Mouse (Mus musculus) CH12.LX (cell line): ENCODE measurements around the gene Mlana. TPM values are rescaled to one million over a fixed set of nuclear protein-coding genes. Genes with fewer than 3 reads are reported as not detected.

Experiments
- DNase-seq: peaks from one replicate; pipeline ENCODE4 v3.0.0-alpha.2; 2013; ENCODE audit errors: extremely low read depth
- H3K27ac ChIP-seq: 2 replicates; pipeline ENCODE4 v1.5.1; 2012; ENCODE audit warnings: low read depth, mild to moderate bottlenecking, control low read depth, moderate library complexity; ENCODE audit not compliant: insufficient read depth
- H3K27me3 ChIP-seq: replicated peaks from 2 replicates; pipeline ENCODE3; 2012; ENCODE audit warnings: inconsistent platforms
- H3K36me3 ChIP-seq, 2 experiments: replicated peaks in 1 of 2; 2 replicates each; pipeline versions ENCODE3 to v1.6.1; 2012; ENCODE audit warnings: inconsistent platforms in 1 of 2, low read length in 1 of 2, mild to moderate bottlenecking in 1 of 2, mixed read lengths in 1 of 2, moderate library complexity in 1 of 2; ENCODE audit not compliant: control insufficient read depth in 1 of 2, insufficient read depth in 1 of 2
- H3K4me1 ChIP-seq, 2 experiments: 2 replicates each; pipeline ENCODE4 v1.6.1; 2012; ENCODE audit warnings: inconsistent platforms in 1 of 2, moderate library complexity in 1 of 2; ENCODE audit not compliant: insufficient read depth in 2 of 2, control insufficient read depth in 1 of 2
- H3K4me2 ChIP-seq: 2 replicates; pipeline ENCODE4 v1.6.1; 2012; ENCODE audit warnings: low read depth, mild to moderate bottlenecking, control low read depth; ENCODE audit not compliant: poor library complexity, insufficient read depth, severe bottlenecking
- H3K4me3 ChIP-seq, 3 experiments: fragments of 150-350 bp in 1 of 3; sonication (generic) in 1 of 3; replicated peaks in 1 of 3; 2 replicates each; pipeline versions ENCODE3 to v1.5.1; 2011 to 2012; ENCODE audit warnings: low read depth in 2 of 3, low read length in 2 of 3, mild to moderate bottlenecking in 2 of 3, moderate library complexity in 2 of 3, control low read depth in 1 of 3, improper control_type of control experiment in 1 of 3, inconsistent platforms in 1 of 3, mixed read lengths in 1 of 3; ENCODE audit not compliant: poor library complexity in 1 of 3
- H3K79me2 ChIP-seq: replicated peaks from 2 replicates; pipeline ENCODE4 v1.6.1; 2012; ENCODE audit warnings: mild to moderate bottlenecking, moderate library complexity; ENCODE audit not compliant: control insufficient read depth, poor library complexity, insufficient read depth, severe bottlenecking; ENCODE audit errors: extremely low read depth
- H3K9ac ChIP-seq: 2 replicates; pipeline ENCODE4 v1.6.1; 2012; ENCODE audit warnings: low read depth, mild to moderate bottlenecking, control low read depth, moderate library complexity; ENCODE audit not compliant: insufficient read depth
- H3K9me3 ChIP-seq: replicated peaks from 2 replicates; pipeline ENCODE3; 2012; ENCODE audit warnings: low read length, inconsistent platforms, mixed read lengths
- CHD1 ChIP-seq: IDR thresholded peaks from 2 replicates; pipeline ENCODE4 v1.6.1; 2012; ENCODE audit warnings: low read depth, low read length, improper control_type of control experiment, inconsistent platforms
- CHD2 ChIP-seq: IDR thresholded peaks from 2 replicates; pipeline ENCODE4 v1.6.1; 2011; ENCODE audit warnings: low read length, improper control_type of control experiment
- ELF1 ChIP-seq: IDR thresholded peaks from 2 replicates; pipeline ENCODE4 v1.6.1; 2014; ENCODE audit warnings: low read depth, mild to moderate bottlenecking, inconsistent platforms, low read length, improper control_type of control experiment
- ETS1 ChIP-seq: conservative IDR thresholded peaks from 2 replicates; pipeline ENCODE4 v1.6.1; 2012; ENCODE audit warnings: low read depth, mild to moderate bottlenecking, inconsistent platforms, low read length, improper control_type of control experiment, moderate library complexity
- MAFK ChIP-seq: IDR thresholded peaks from 2 replicates; pipeline ENCODE4 v1.6.1; 2011; ENCODE audit warnings: low read length, improper control_type of control experiment; ENCODE audit not compliant: insufficient replicate concordance
- MAX ChIP-seq: IDR thresholded peaks from 2 replicates; pipeline ENCODE4 v1.6.1; 2011; ENCODE audit warnings: low read length, improper control_type of control experiment
- MAZ ChIP-seq: IDR thresholded peaks from 2 replicates; pipeline ENCODE4 v1.6.1; 2012; ENCODE audit warnings: low read depth, mild to moderate bottlenecking, inconsistent platforms, low read length, improper control_type of control experiment, moderate library complexity
- MXI1 ChIP-seq: IDR thresholded peaks from 2 replicates; pipeline ENCODE4 v1.6.1; 2011; ENCODE audit warnings: mild to moderate bottlenecking, low read depth, low read length, improper control_type of control experiment
- MYC ChIP-seq: IDR thresholded peaks from 2 replicates; pipeline ENCODE4 v1.6.1; 2011; ENCODE audit warnings: low read depth, mild to moderate bottlenecking, improper control_type of control experiment, low read length
- NELFE ChIP-seq: IDR thresholded peaks from 2 replicates; pipeline ENCODE4 v1.6.1; 2011; ENCODE audit warnings: low read depth, low read length, improper control_type of control experiment
- POLR2A ChIP-seq: IDR thresholded peaks from 2 replicates; pipeline ENCODE4 v1.6.1; 2011; ENCODE audit warnings: low read depth, mild to moderate bottlenecking, improper control_type of control experiment, low read length
- TCF12 ChIP-seq: IDR thresholded peaks from 2 replicates; pipeline ENCODE4 v1.6.1; 2014; ENCODE audit warnings: low read depth, mild to moderate bottlenecking, inconsistent platforms, low read length, improper control_type of control experiment
- USF1 ChIP-seq: IDR thresholded peaks from 2 replicates; pipeline ENCODE4 v1.6.1; 2014; ENCODE audit warnings: low read depth, mild to moderate bottlenecking, inconsistent platforms, low read length, improper control_type of control experiment
- USF2 ChIP-seq: conservative IDR thresholded peaks from 2 replicates; pipeline ENCODE4 v1.6.1; 2011; ENCODE audit warnings: low read depth, low read length, improper control_type of control experiment
- ZC3H11A ChIP-seq: IDR thresholded peaks from 2 replicates; pipeline ENCODE4 v1.6.1; 2012; ENCODE audit warnings: low read depth, mild to moderate bottlenecking, inconsistent platforms, low read length, improper control_type of control experiment
- ZMIZ1 ChIP-seq: IDR thresholded peaks from 2 replicates; pipeline ENCODE4 v1.6.1; 2012; ENCODE audit warnings: low read depth, mild to moderate bottlenecking, inconsistent platforms, low read length, improper control_type of control experiment
- dilution Hi-C: fragments of 300-500 bp; cut with MboI; formaldehyde crosslinking; loops from 2 replicates; pipeline ENCODE4 v1.14.3; 2020; ENCODE audit warnings: low sequenced_read_pairs; ENCODE audit not compliant: extremely low pct_unique_long_range_greater_than_20kb, extremely low pct_ligation_motif_present
- in situ Hi-C: fragments of 300-500 bp; cut with MboI; formaldehyde crosslinking; loops from 3 replicates; pipeline ENCODE4 v1.14.3; 2019; ENCODE audit warnings: low sequenced_read_pairs, low pct_ligation_motif_present, low pct_unique_long_range_greater_than_20kb, mixed read lengths
- polyA plus RNA-seq: library from polyadenylated mRNA; unstranded; fragments of >175 nt; gene quantifications from 2 replicates; pipeline ENCODE4 v1.2.1, GENCODE M21; 2012; ENCODE audit warnings: low read depth; ENCODE audit not compliant: insufficient read length
- total RNA-seq, 2 experiments: library from RNA; depleted of rRNA; stranded (reverse); fragments of 300-350 nt in 1 of 2; fragments of >200 nt in 1 of 2; gene quantifications; 2 replicates each; pipeline ENCODE4 v1.2.3; 2012 to 2014

Gene Mlana
- total and polyA plus RNA-seq, 3 experiments = not detected

DNA sequence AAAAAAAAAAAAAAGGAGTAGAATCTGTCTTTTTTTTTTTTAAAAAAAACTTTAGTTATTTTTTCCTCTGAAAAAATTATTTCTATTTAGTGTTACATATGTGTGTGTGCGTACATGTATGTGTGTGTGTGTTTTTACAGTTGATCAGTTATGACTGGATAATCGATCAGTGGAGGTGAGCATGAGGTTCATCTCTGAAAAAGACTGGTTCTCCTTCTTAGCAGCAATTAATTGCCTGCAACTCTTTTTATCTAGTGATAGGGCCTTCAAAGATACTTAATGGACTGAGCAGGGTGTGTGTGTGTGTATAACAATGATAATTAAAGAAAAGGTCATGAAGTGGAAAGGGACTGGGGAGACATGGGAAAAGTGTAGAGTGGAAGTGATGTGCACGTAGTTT, 53.4 kb downstream of the Mlana start:
- Histone ChIP-seq H3K36me3 (peaks cover 0 to 12% of the 10 kb centered on the region in 2 experiments), H3K9me3 (no peaks in the 10 kb centered on the region), H3K4me2 (no peak overlapping the region), H3K4me1 (peaks cover 0 to 5% of the 10 kb centered on the region in 2 experiments; a peak in 1 of 4 replicates), H3K27ac (no peak overlapping the region), H3K27me3 (no peaks in the 10 kb centered on the region)
- TF ChIP-seq TCF12 (no peak), MAFK (no peak), MAX (no peak), NELFE (no peak), CHD1 (no peak), USF2 (no peak), ZC3H11A (no peak), ELF1 (no peak), MXI1 (no peak), ZMIZ1 (no peak), MAZ (no peak)
- TF ChIP-seq, all 38 proteins: peak for 0
- in situ Hi-C loops (no loop called here), dilution Hi-C loops (no loop called here)
- no peak overlapping the region for H3K9ac ChIP-seq
- H3K4me3 ChIP-seq = no peak overlapping the region
- DNase-seq = no peak
- H3K79me2 ChIP-seq = no peaks in the 10 kb centered on the region

DNA sequence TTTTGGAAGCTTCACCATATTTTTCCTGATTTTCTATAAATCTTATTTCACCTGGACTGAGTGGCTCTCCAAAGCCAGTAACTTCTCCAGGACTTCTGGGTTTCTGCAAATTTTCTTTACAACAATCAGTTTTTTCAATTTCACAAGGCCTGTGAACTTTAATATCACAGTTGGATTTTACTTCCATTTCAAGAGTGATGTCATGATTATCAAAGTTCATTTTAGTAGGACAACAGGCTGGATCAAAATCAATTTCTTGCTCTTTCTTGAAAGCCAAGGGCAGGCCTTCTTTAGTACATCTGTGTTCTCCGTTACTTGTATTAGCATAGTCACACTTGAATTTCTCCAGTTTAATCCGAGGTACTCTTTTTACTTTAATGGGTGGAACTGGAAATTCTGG, 56.3 kb downstream of the Mlana start:
- Histone ChIP-seq H3K27ac (no peak overlapping the region), H3K79me2 (no peaks in the 10 kb centered on the region), H3K4me3 (no peak overlapping the region), H3K4me1 (peaks cover 0 to 5% of the 10 kb centered on the region in 2 experiments; a peak in 1 of 4 replicates), H3K36me3 (peaks cover 0 to 10% of the 10 kb centered on the region in 2 experiments), H3K9me3 (no peaks in the 10 kb centered on the region), H3K4me2 (no peak overlapping the region), H3K9ac (no peak overlapping the region), H3K27me3 (no peaks in the 10 kb centered on the region)
- TF ChIP-seq TCF12 (no peak), ETS1 (no peak), MYC (no peak), CHD2 (no peak), USF1 (no peak), POLR2A (no peak), USF2 (no peak)
- no peak for DNase-seq
- in situ Hi-C loops = no loop called here
- dilution Hi-C loops = no loop called here

Other genes with a start within 250 kb of the Mlana start
- 17.4 and 17.9 TPM in 2 replicates for gene Ric1, start 175.5 kb upstream of the Mlana start, total RNA-seq (2012; rRNA removed)
- 11.2 and 13.7 TPM in 2 replicates for gene Ric1, start 175.5 kb upstream of the Mlana start, total RNA-seq (2014; rRNA removed)
- 16.3 and 18.4 TPM in 2 replicates for gene Ric1, start 175.5 kb upstream of the Mlana start, polyA plus RNA-seq
- 26.1 and 27.6 TPM in 2 replicates for gene Ermp1, start 49.4 kb upstream of the Mlana start, total RNA-seq (2012; rRNA removed)
- 21.7 and 22.7 TPM in 2 replicates for gene Ermp1, start 49.4 kb upstream of the Mlana start, total RNA-seq (2014; rRNA removed)
- gene Ermp1, start 49.4 kb upstream of the Mlana start, polyA plus RNA-seq = 31.7 and 32.9 TPM in 2 replicates
- 3.3 and 4.2 TPM in 2 replicates for gene 9930021J03Rik, start 108.2 kb downstream of the Mlana start, total RNA-seq (2012; rRNA removed)
- gene 9930021J03Rik, start 108.2 kb downstream of the Mlana start, total RNA-seq (2014; rRNA removed) = 5.9 and 7.8 TPM in 2 replicates
- gene 9930021J03Rik, start 108.2 kb downstream of the Mlana start, polyA plus RNA-seq = 8.1 and 8.7 TPM in 2 replicates
- gene Ranbp6, start 115.2 kb downstream of the Mlana start, total RNA-seq (2012; rRNA removed) = 7.0 and 9.0 TPM in 2 replicates
- gene Ranbp6, start 115.2 kb downstream of the Mlana start, total RNA-seq (2014; rRNA removed) = 12.1 and 14.5 TPM in 2 replicates
- 7.8 and 8.4 TPM in 2 replicates for gene Ranbp6, start 115.2 kb downstream of the Mlana start, polyA plus RNA-seq
- 0.08 TPM in 1 of 2 replicates, not detected in the other for gene Il33, start 227.3 kb downstream of the Mlana start, total RNA-seq (2012; rRNA removed)
- 0.32 and 0.39 TPM in 2 replicates for gene Il33, start 227.3 kb downstream of the Mlana start, total RNA-seq (2014; rRNA removed)
- gene Il33, start 227.3 kb downstream of the Mlana start, polyA plus RNA-seq = 0.24 and 0.29 TPM in 2 replicates